Mouse (Mus musculus): ENCODE data around the gene Zfp773. TPM values are rescaled to one million over a fixed set of nuclear protein-coding genes. Genes with fewer than 3 reads are reported as not detected.

Zfp773 gene
- polyA plus RNA-seq, 1 experiment from 2014 or later: 12.3 TPM

Other genes with a start within 250 kb of the Zfp773 start
- not detected in 2 replicates for gene Aurkc, start 141.5 kb downstream of the Zfp773 start, polyA plus RNA-seq (2016; fragmentation: Nextera tagmentation; extraction: Ambion mirVana)
- 18.1 and 19.3 TPM in 2 replicates for gene Zfp954, start 15.3 kb downstream of the Zfp773 start, polyA plus RNA-seq (2016; fragmentation: Nextera tagmentation; extraction: Ambion mirVana)
- 3.3 and 3.9 TPM in 2 replicates for gene Zfp418, start 34.6 kb upstream of the Zfp773 start, polyA plus RNA-seq (2016; fragmentation: Nextera tagmentation; extraction: Ambion mirVana)
- gene Zfp772, start 73.2 kb upstream of the Zfp773 start, polyA plus RNA-seq (2016; fragmentation: Nextera tagmentation; extraction: Ambion mirVana): 9.3 and 9.5 TPM in 2 replicates
- gene Vmn2r29, start 110.6 kb upstream of the Zfp773 start, polyA plus RNA-seq (2016; fragmentation: Nextera tagmentation; extraction: Ambion mirVana): 0.78 and 1.1 TPM in 2 replicates
- gene Gm45844, start 141.5 kb upstream of the Zfp773 start, polyA plus RNA-seq (2016; fragmentation: Nextera tagmentation; extraction: Ambion mirVana): 1.4 and 2.6 TPM in 2 replicates
- 73.0 and 81.7 TPM in 2 replicates for gene Clcn4, start 164.1 kb upstream of the Zfp773 start, polyA plus RNA-seq (2016; fragmentation: Nextera tagmentation; extraction: Ambion mirVana)
- gene Vmn2r30, start 200.9 kb upstream of the Zfp773 start, polyA plus RNA-seq (2016; fragmentation: Nextera tagmentation; extraction: Ambion mirVana): not detected in 2 replicates
- gene Gm45783, start 237.8 kb upstream of the Zfp773 start, polyA plus RNA-seq (2016; fragmentation: Nextera tagmentation; extraction: Ambion mirVana): not detected in 2 replicates

All from forebrain, embryonic 12.5 days (tissue).